Mouse (Mus musculus) myocyte (in vitro differentiated cells): ENCODE measurements around the gene Cdc73. TPM values are rescaled to one million over a fixed set of nuclear protein-coding genes. Genes with fewer than 3 reads are reported as not detected.

ENCODE experiments used
- H3K27me3 ChIP-seq: one replicate; pipeline ENCODE4 v1.6.1; 2011; ENCODE audit not compliant: control insufficient read depth, insufficient read depth, insufficient read length
- H3K36me3 ChIP-seq: one replicate; pipeline ENCODE4 v1.6.1; 2011; ENCODE audit not compliant: control insufficient read depth, insufficient read depth
- H3K4me2 ChIP-seq: one replicate; pipeline ENCODE4 v1.6.1; 2011; ENCODE audit warnings: low read depth, control low read depth
- H3K4me3 ChIP-seq: one replicate; pipeline ENCODE4 v1.5.1; 2011; ENCODE audit warnings: mild to moderate bottlenecking, control low read depth, moderate library complexity
- H3K79me2 ChIP-seq: one replicate; pipeline ENCODE4 v1.6.1; 2011; ENCODE audit not compliant: control insufficient read depth, insufficient read depth
- H3ac ChIP-seq: one replicate; pipeline ENCODE4 v1.6.1; 2011; ENCODE audit not compliant: control insufficient read depth, insufficient read length
- CEBPB ChIP-seq: IDR thresholded peaks from 2 replicates; pipeline ENCODE4 v1.6.1; 2011; ENCODE audit warnings: mild to moderate bottlenecking, moderate library complexity; ENCODE audit not compliant: poor library complexity, insufficient read depth, severe bottlenecking
- E2F4 ChIP-seq: IDR thresholded peaks from one replicate; pipeline ENCODE4 v1.6.1; 2011; ENCODE audit warnings: mild to moderate bottlenecking, control low read depth, moderate library complexity; ENCODE audit not compliant: insufficient read depth
- MAX ChIP-seq: IDR thresholded peaks from one replicate; pipeline ENCODE4 v1.6.1; 2011; ENCODE audit warnings: low read depth, mild to moderate bottlenecking, control low read depth
- MYOD1 ChIP-seq, 3 experiments: IDR thresholded peaks; one replicate each; pipeline ENCODE4 v1.6.1; 2011; ENCODE audit warnings: control low read depth in 2 of 3, low read depth in 2 of 3, mild to moderate bottlenecking in 2 of 3, moderate library complexity in 1 of 3; ENCODE audit not compliant: insufficient read length in 2 of 3, control insufficient read depth in 1 of 3
- MYOG ChIP-seq, 3 experiments: IDR thresholded peaks; one replicate each; pipeline ENCODE4 v1.6.1; 2011; ENCODE audit warnings: control low read depth in 2 of 3, low read depth in 2 of 3, mild to moderate bottlenecking in 2 of 3; ENCODE audit not compliant: insufficient read length in 2 of 3, control insufficient read depth in 1 of 3, insufficient read depth in 1 of 3
- POLR2A ChIP-seq: IDR thresholded peaks from one replicate; pipeline ENCODE4 v1.6.1; 2011; ENCODE audit warnings: low read depth, mild to moderate bottlenecking, control low read depth, moderate library complexity; ENCODE audit not compliant: insufficient read length
- POLR2AphosphoS2 ChIP-seq: IDR thresholded peaks from one replicate; pipeline ENCODE4 v1.6.1; 2011; ENCODE audit warnings: low read depth, control low read depth; ENCODE audit not compliant: insufficient read length
- REST ChIP-seq: IDR thresholded peaks from one replicate; pipeline ENCODE4 v1.6.1; 2011; ENCODE audit warnings: mild to moderate bottlenecking, control low read depth, moderate library complexity; ENCODE audit not compliant: insufficient read depth, insufficient read length
- SRF ChIP-seq: IDR thresholded peaks from one replicate; pipeline ENCODE4 v1.6.1; 2011; ENCODE audit warnings: low read depth; ENCODE audit not compliant: control insufficient read depth, insufficient read length
- TCF12 ChIP-seq: IDR thresholded peaks from one replicate; pipeline ENCODE4 v1.6.1; 2011; ENCODE audit warnings: mild to moderate bottlenecking, control low read depth; ENCODE audit not compliant: poor library complexity, insufficient read depth, severe bottlenecking
- TCF3 ChIP-seq: IDR thresholded peaks from one replicate; pipeline ENCODE4 v1.6.1; 2011; ENCODE audit warnings: low read depth, control low read depth; ENCODE audit not compliant: insufficient read length
- USF1 ChIP-seq: IDR thresholded peaks from one replicate; pipeline ENCODE4 v1.6.1; 2011; ENCODE audit warnings: low read depth, mild to moderate bottlenecking, control low read depth, moderate library complexity
- polyA plus RNA-seq: library from polyadenylated mRNA; unstranded; fragments of >200 nt; fragmentation: generic; extraction: Trizol; gene quantifications from one replicate; pipeline ENCODE4 v1.2.1, GENCODE M21; 2012; ENCODE audit warnings: missing spikeins

Gene Cdc73
- polyA plus RNA-seq, 1 experiment: 15.6 TPM

DNA sequence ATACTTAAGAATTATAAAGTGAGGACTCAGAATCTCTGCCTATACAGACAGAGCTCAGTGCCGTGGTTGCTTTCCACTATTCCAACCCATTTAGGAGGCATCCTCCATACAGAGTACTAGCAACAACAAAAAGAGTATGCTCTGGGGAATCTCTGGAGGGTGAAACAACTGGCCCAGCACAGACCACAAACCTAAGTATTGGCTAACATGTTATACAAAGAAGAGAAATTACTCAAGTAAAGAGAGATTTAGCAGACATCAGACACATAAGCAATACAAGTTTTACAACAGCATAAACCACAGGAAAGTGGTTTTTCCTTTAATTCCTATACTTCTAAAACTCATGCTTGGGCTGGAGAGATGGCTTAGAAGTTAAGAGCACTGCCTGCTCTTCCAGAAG lies 80.1 kb downstream of the Cdc73 start:
- H3K4me3 ChIP-seq: no peak overlapping the region
- H3K4me2 ChIP-seq: no peak overlapping the region
- peaks cover 34% of the 10 kb centered on the region for H3K36me3 ChIP-seq
- no peaks in the 10 kb centered on the region for H3K27me3 ChIP-seq
- no peak for TF ChIP-seq MYOG (IDR thresholded peaks at IDR 0.05; ENCODE audit: control insufficient read depth in 1 of 3, insufficient read depth in 1 of 3, insufficient read length in 2 of 3, low read depth in 2 of 3)
- no peak for TF ChIP-seq POLR2AphosphoS2
- TF ChIP-seq E2F4: no peak
- no peak for TF ChIP-seq REST
- TF ChIP-seq POLR2A: no peak
- TF ChIP-seq TCF12: no peak
- TF ChIP-seq SRF: no peak
- no peak for TF ChIP-seq MYOD1 (IDR thresholded peaks at IDR 0.05; ENCODE audit: control insufficient read depth in 1 of 3, insufficient read length in 2 of 3, low read depth in 2 of 3)
- TF ChIP-seq USF1: no peak
- TF ChIP-seq CEBPB: no peak
- no peak for TF ChIP-seq TCF3
- TF ChIP-seq MAX: no peak
- H3ac ChIP-seq: no peak overlapping the region
- no peaks in the 10 kb centered on the region for H3K79me2 ChIP-seq

DNA sequence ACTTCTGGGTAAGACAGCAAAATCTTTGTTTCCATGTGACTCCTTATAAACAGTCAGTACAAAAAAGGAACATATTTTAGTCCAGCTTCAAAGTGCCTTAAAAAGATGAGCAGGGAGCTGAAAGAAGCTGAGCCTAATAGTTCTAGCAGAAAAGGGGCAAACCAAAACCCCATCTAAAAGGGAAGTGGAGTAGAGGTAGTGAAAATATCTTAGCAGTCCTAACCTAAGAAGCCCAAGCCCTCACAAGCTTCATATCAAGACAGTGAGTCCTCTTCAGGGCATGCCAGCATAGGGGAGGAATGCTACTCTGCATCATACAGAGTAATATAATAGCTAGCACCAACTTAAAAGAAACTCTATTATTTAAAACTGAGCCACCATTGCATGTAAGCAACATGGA lies 80.8 kb downstream of the Cdc73 start:
- Histone ChIP-seq H3K27me3 (no peaks in the 10 kb centered on the region), H3K4me3 (no peak overlapping the region), H3ac (no peak overlapping the region), H3K4me2 (no peak overlapping the region), H3K79me2 (no peaks in the 10 kb centered on the region), H3K36me3 (peaks cover 35% of the 10 kb centered on the region)
- TF ChIP-seq SRF: no peak
- no peak for TF ChIP-seq CEBPB
- no peak for TF ChIP-seq REST
- TF ChIP-seq TCF12: no peak
- no peak for TF ChIP-seq MYOD1 (IDR thresholded peaks at IDR 0.05; ENCODE audit: control insufficient read depth in 1 of 3, insufficient read length in 2 of 3, low read depth in 2 of 3)

DNA sequence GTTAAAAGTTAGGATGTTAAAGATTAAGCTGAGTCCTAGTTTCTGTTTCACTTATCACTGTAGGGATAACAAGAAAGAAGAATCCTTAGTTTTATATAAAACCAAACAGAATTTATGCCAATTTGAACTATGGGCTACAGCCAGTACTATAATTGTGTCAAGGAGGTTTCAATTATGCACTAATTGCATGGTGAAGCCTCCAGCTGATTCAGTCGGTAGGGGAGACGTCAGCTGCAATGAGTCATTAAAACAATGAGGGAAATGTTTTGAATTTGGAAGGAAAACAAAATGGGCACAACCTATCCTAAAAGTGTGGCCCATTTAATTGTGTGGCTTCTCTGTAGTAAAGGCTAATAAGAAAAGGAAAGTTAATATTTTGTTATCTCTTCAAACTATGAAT lies 82.9 kb downstream of the Cdc73 start:
- no peak overlapping the region for H3K4me2 ChIP-seq
- no peak for TF ChIP-seq POLR2AphosphoS2
- no peak for TF ChIP-seq CEBPB
- TF ChIP-seq USF1: no peak
- TF ChIP-seq TCF3: no peak
- TF ChIP-seq MYOD1 (IDR thresholded peaks at IDR 0.05; ENCODE audit: control insufficient read depth in 1 of 3, insufficient read length in 2 of 3, low read depth in 2 of 3): no peak
- no peak for TF ChIP-seq MYOG (IDR thresholded peaks at IDR 0.05; ENCODE audit: control insufficient read depth in 1 of 3, insufficient read depth in 1 of 3, insufficient read length in 2 of 3, low read depth in 2 of 3)
- no peak for TF ChIP-seq REST
- TF ChIP-seq E2F4: no peak
- TF ChIP-seq TCF12: no peak
- no peak for TF ChIP-seq MAX
- TF ChIP-seq SRF: no peak
- TF ChIP-seq POLR2A: no peak
- H3ac ChIP-seq: no peak overlapping the region
- H3K4me3 ChIP-seq: no peak overlapping the region
- no peaks in the 10 kb centered on the region for H3K27me3 ChIP-seq
- H3K79me2 ChIP-seq: no peaks in the 10 kb centered on the region
- H3K36me3 ChIP-seq: peaks cover 34% of the 10 kb centered on the region

DNA sequence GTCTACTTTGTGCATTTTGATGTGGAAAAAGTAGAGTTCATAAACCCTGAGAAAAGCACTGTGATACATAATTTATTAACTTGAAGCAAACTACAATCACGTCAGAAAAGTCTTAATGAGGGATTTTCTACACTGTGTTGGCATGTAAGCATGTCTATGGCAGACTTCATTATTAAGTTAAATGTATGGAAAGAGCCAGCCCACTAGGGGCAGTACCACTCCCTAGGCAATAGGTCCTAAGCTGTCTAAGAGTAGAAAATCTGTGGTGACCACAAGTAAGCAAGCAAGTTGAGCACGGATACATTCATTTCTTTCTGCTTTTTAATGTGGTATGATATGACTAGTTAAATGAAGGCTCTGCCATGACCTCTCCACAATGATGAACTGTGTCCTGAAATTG lies 89.8 kb downstream of the Cdc73 start:
- Histone ChIP-seq H3K36me3 (peaks cover 36% of the 10 kb centered on the region), H3K27me3 (no peaks in the 10 kb centered on the region), H3K4me3 (no peak overlapping the region), H3ac (no peak overlapping the region), H3K4me2 (no peak overlapping the region), H3K79me2 (no peaks in the 10 kb centered on the region)
- TF ChIP-seq POLR2AphosphoS2: no peak
- no peak for TF ChIP-seq MAX
- TF ChIP-seq SRF: no peak
- no peak for TF ChIP-seq TCF12
- no peak for TF ChIP-seq TCF3
- TF ChIP-seq E2F4: no peak
- TF ChIP-seq REST: no peak
- TF ChIP-seq MYOD1 (IDR thresholded peaks at IDR 0.05; ENCODE audit: control insufficient read depth in 1 of 3, insufficient read length in 2 of 3, low read depth in 2 of 3): no peak
- TF ChIP-seq CEBPB: no peak
- no peak for TF ChIP-seq POLR2A
- no peak for TF ChIP-seq USF1
- TF ChIP-seq MYOG (IDR thresholded peaks at IDR 0.05; ENCODE audit: control insufficient read depth in 1 of 3, insufficient read depth in 1 of 3, insufficient read length in 2 of 3, low read depth in 2 of 3): no peak

DNA sequence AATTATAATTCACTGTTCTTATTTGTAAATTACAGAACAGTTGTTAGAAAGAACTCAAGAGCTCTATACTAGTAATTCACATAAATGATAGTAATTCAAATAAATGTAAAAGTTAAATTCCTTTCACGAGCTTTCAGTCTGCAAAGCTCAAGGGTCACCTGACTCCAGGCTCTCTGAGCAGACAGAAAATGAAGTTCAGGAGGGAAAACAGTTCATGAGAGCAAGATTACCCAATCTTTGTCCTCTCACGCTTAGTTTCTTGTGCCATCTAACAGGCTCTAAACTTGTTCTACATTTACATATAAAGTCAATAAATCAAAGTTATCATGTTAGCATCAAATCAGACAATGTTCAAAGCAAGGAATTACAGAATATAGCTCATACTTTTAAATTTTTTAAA lies 93.8 kb downstream of the Cdc73 start:
- peaks cover 10% of the 10 kb centered on the region for H3K36me3 ChIP-seq
- H3K27me3 ChIP-seq: no peaks in the 10 kb centered on the region
- no peak overlapping the region for H3K4me2 ChIP-seq
- H3K79me2 ChIP-seq: no peaks in the 10 kb centered on the region
- H3ac ChIP-seq: no peak overlapping the region
- no peak for TF ChIP-seq USF1
- no peak for TF ChIP-seq CEBPB
- TF ChIP-seq POLR2AphosphoS2: no peak
- no peak for TF ChIP-seq SRF
- H3K4me3 ChIP-seq: no peak overlapping the region
